Mouse (Mus musculus) adrenal gland, adult 10 weeks (tissue): ENCODE data around the gene Syne3. TPM values are rescaled to one million over a fixed set of nuclear protein-coding genes. Genes with fewer than 3 reads are reported as not detected.

ENCODE experiments used
- polyA plus RNA-seq: library from polyadenylated mRNA; stranded (reverse); fragments of 350-450 nt; fragmentation: Illumina TruSeq; extraction: RNeasy Lipid Tissue Mini Kit (QIAGEN cat#74804); gene quantifications from one replicate; pipeline ENCODE4 v1.2.3, GENCODE M21; 2014; ENCODE audit warnings: low read depth, low replicate concordance

Syne3 gene
- 2.6 TPM for polyA plus RNA-seq

DNA sequence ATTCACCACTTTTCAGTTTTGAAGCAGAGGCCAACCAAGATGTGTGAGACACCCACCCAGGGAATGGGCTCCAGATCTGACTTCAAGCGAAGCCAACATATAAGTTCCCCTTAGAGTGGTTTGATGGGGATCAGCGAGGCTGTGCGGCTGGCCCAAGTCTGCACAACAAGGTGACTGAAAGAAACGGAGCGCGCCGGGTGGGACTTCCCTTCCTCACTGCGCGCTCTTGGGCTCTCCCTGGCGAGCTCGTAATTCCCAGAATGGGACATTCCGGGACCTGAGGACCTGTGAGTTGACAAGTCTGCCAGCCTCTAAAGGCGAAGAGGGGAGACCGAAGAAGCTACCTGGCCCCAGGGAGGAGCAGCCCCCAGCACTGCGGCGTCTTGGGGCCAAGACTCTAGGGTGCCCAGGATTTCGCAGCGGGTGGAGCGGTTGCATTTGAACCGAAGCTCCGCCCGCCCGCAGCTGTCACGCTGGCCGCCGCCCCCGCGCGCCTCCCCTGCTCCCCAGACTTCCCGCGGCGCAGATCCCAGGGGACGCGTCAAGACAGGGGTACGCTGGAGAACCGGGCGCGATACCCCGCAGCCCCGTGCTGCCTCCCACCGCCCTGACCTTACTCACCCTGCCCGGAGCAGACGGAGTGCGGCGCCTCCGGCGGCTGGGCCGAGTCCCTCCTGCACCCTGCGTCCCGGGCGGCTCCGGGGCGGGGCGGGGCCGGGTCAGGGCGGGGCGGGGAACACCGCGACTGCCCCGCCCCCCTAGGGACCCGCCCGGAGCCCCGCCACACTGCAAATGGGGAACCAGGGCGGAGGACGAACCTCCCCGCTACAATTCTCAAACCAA, at the start of gene Syne3:
TSS of gene Syne3 (minus strand) at position 440 of the 843 bp plus-strand sequence.

DNA sequence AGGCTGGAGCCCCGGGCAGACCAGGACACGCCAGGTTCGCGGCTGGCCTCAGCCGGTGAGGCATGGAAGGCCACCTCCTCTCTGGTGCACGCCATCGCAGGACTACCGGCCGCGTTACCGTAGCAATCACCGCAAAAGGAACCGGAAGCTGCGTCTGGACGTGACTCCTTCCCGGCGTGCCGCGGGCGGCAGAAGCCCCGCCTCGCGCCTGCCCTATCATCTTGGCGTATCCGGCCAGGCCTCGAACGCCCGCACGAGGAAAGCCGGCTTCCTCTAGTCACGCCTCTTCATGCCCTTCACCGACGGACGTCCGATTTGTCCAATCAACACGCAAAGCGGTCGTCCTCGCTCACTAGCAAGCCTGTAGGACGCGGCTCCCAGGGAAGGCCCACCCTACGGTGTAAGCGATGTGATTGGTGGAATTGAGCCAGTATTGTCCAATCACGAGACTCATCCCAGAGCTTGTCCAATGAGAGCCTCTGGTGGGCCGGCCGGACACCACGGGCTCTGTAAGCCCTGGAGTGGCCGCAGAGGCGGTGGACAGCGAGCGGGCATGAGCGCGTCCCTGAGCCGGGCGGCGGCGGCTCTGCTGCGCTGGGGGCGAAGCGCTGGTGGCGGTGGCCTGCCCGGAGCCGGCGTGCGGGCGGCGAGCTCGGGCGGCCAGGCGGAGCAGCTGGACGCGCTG, 22.7 kb upstream of the Syne3 start, which contains the start of gene Glrx5:
TSS of gene Glrx5 (plus strand) at position 542 of the 685 bp plus-strand sequence.

Other genes with a start within 250 kb of the Syne3 start
- 2.4 TPM for gene Clmn, start 144.7 kb downstream of the Syne3 start, polyA plus RNA-seq
- 70.2 TPM for gene Glrx5, start 22.9 kb upstream of the Syne3 start, polyA plus RNA-seq
- not detected for gene Tcl1b2, start 136.2 kb upstream of the Syne3 start, polyA plus RNA-seq
- not detected for gene Tcl1b1, start 149.9 kb upstream of the Syne3 start, polyA plus RNA-seq
- gene Tcl1b5, start 166.5 kb upstream of the Syne3 start, polyA plus RNA-seq: not detected
- not detected for gene Tcl1b3, start 181.2 kb upstream of the Syne3 start, polyA plus RNA-seq
- gene Tcl1b4, start 192.1 kb upstream of the Syne3 start, polyA plus RNA-seq: not detected
- gene Tcl1, start 213.0 kb upstream of the Syne3 start, polyA plus RNA-seq: not detected